Mouse (Mus musculus) megakaryocyte, embryonic 14.5 days (primary cell): Measurements from ENCODE around the gene Runx3. TPM values are rescaled to one million over a fixed set of nuclear protein-coding genes. Genes with fewer than 3 reads are reported as not detected.
A peak's percentile ranks its signal among the peaks of the same experiment; 100 is the strongest.

Experiments
- H3K27me3 ChIP-seq: replicated peaks from 2 replicates; pipeline ENCODE3; 2012; ENCODE audit warnings: inconsistent platforms
- H3K36me3 ChIP-seq: replicated peaks from 2 replicates; pipeline ENCODE3; 2012; ENCODE audit warnings: low read length, inconsistent platforms, mixed read lengths
- H3K4me1 ChIP-seq: 2 replicates; pipeline ENCODE4 v1.6.1; 2012; ENCODE audit warnings: inconsistent platforms
- H3K4me3 ChIP-seq: replicated peaks from 2 replicates; pipeline ENCODE3; 2012; ENCODE audit warnings: moderate library complexity, mild to moderate bottlenecking, inconsistent platforms
- H3K9me3 ChIP-seq: 2 replicates; pipeline ENCODE4 v1.6.1; 2012; ENCODE audit warnings: inconsistent platforms
- FLI1 ChIP-seq: IDR thresholded peaks from 2 replicates; pipeline ENCODE4 v1.6.1; 2012; ENCODE audit warnings: low read length, inconsistent platforms, mixed read lengths
- GATA1 ChIP-seq: IDR thresholded peaks from 3 replicates; pipeline ENCODE4 v1.6.1; 2012; ENCODE audit warnings: mixed read lengths, low read length, inconsistent platforms, borderline replicate concordance
- polyA plus RNA-seq: library from polyadenylated mRNA; stranded (reverse); fragments of >175 nt; gene quantifications from 2 replicates; pipeline ENCODE4 v1.2.3, GENCODE M21; 2012; ENCODE audit warnings: low replicate concordance; ENCODE audit not compliant: insufficient read depth

Gene Runx3
- polyA plus RNA-seq, 1 experiment, result 128 TPM

- H3K4me1 ChIP-seq, result peaks cover 99% of the 10 kb centered on the region
- no peak for TF ChIP-seq FLI1
- TF ChIP-seq GATA1, result no peak
- no peaks in the 10 kb centered on the region for H3K27me3 ChIP-seq
- H3K36me3 ChIP-seq, result peaks cover 72% of the 10 kb centered on the region
- peak overlapping the region; percentile 76 for H3K4me3 ChIP-seq
- H3K9me3 ChIP-seq, result no peaks in the 10 kb centered on the region
Measured at GRCm38 (mm10) chr4:135126385-135126784, 5.9 kb downstream of the Runx3 start.

- Histone ChIP-seq H3K4me1 (peaks cover 99% of the 10 kb centered on the region), H3K36me3 (peaks cover 82% of the 10 kb centered on the region), H3K4me3 (peak overlapping the region; percentile 90), H3K9me3 (no peaks in the 10 kb centered on the region), H3K27me3 (no peaks in the 10 kb centered on the region)
- TF ChIP-seq FLI1 (no peak), GATA1 (no peak)
Measured at GRCm38 (mm10) chr4:135128841-135129520, 8.5 kb downstream of the Runx3 start.

GRCm38 (mm10) chr4:135130156-135130555 is 9.7 kb downstream of the Runx3 start:
- TF ChIP-seq FLI1 (no peak), GATA1 (no peak)

GRCm38 (mm10) chr4:135131145-135131544 is 10.7 kb downstream of the Runx3 start:
- Histone ChIP-seq H3K36me3 (peaks cover 87% of the 10 kb centered on the region), H3K27me3 (no peaks in the 10 kb centered on the region), H3K4me3 (peak overlapping the region; percentile 84), H3K4me1 (peaks cover 100% of the 10 kb centered on the region), H3K9me3 (no peaks in the 10 kb centered on the region)
- no peak for TF ChIP-seq FLI1
- TF ChIP-seq GATA1, result no peak

More at GRCm38 (mm10) chr4:135130156-135130555, 9.7 kb downstream of the Runx3 start:
- peaks cover 99% of the 10 kb centered on the region for H3K4me1 ChIP-seq
- H3K9me3 ChIP-seq, result no peaks in the 10 kb centered on the region
- H3K36me3 ChIP-seq, result peaks cover 84% of the 10 kb centered on the region
- H3K27me3 ChIP-seq, result no peaks in the 10 kb centered on the region
- H3K4me3 ChIP-seq, result peak overlapping the region; percentile 85

GRCm38 (mm10) chr4:135132797-135133196 is 12.3 kb downstream of the Runx3 start:
- H3K9me3 ChIP-seq, result no peaks in the 10 kb centered on the region
- H3K4me1 ChIP-seq, result peaks cover 99% of the 10 kb centered on the region
- peaks cover 86% of the 10 kb centered on the region for H3K36me3 ChIP-seq
- H3K4me3 ChIP-seq, result no peak overlapping the region
- H3K27me3 ChIP-seq, result no peaks in the 10 kb centered on the region
- TF ChIP-seq GATA1, result no peak
- TF ChIP-seq FLI1, result no peak

- Histone ChIP-seq H3K4me1 (peaks cover 99% of the 10 kb centered on the region), H3K36me3 (peaks cover 92% of the 10 kb centered on the region), H3K9me3 (no peaks in the 10 kb centered on the region), H3K4me3 (no peak overlapping the region), H3K27me3 (no peaks in the 10 kb centered on the region)
- TF ChIP-seq GATA1 (no peak), FLI1 (no peak)
Measured at GRCm38 (mm10) chr4:135133711-135134110, 13.3 kb downstream of the Runx3 start.

GRCm38 (mm10) chr4:135135331-135135730 is 14.9 kb downstream of the Runx3 start:
- no peaks in the 10 kb centered on the region for H3K9me3 ChIP-seq
- peaks cover 94% of the 10 kb centered on the region for H3K36me3 ChIP-seq
- TF ChIP-seq GATA1, result no peak
- TF ChIP-seq FLI1, result no peak
- H3K4me3 ChIP-seq, result no peak overlapping the region
- H3K27me3 ChIP-seq, result no peaks in the 10 kb centered on the region
- H3K4me1 ChIP-seq, result peaks cover 99% of the 10 kb centered on the region

- H3K4me1 ChIP-seq, result peaks cover 99% of the 10 kb centered on the region
Measured at GRCm38 (mm10) chr4:135136202-135136601, 15.8 kb downstream of the Runx3 start.

GRCm38 (mm10) chr4:135136612-135137011 is 16.2 kb downstream of the Runx3 start:
- TF ChIP-seq FLI1 (no peak), GATA1 (no peak)
- H3K36me3 ChIP-seq, result peaks cover 96% of the 10 kb centered on the region
- H3K4me1 ChIP-seq, result peaks cover 99% of the 10 kb centered on the region
- no peak overlapping the region for H3K4me3 ChIP-seq
- no peaks in the 10 kb centered on the region for H3K27me3 ChIP-seq
- no peaks in the 10 kb centered on the region for H3K9me3 ChIP-seq

More at GRCm38 (mm10) chr4:135136202-135136601, 15.8 kb downstream of the Runx3 start:
- H3K27me3 ChIP-seq, result no peaks in the 10 kb centered on the region
- TF ChIP-seq GATA1 (no peak), FLI1 (no peak)
- no peak overlapping the region for H3K4me3 ChIP-seq
- H3K36me3 ChIP-seq, result peaks cover 96% of the 10 kb centered on the region
- H3K9me3 ChIP-seq, result no peaks in the 10 kb centered on the region

- TF ChIP-seq GATA1 (no peak), FLI1 (no peak)
- peaks cover 99% of the 10 kb centered on the region for H3K4me1 ChIP-seq
- no peaks in the 10 kb centered on the region for H3K27me3 ChIP-seq
- peaks cover 97% of the 10 kb centered on the region for H3K36me3 ChIP-seq
- H3K4me3 ChIP-seq, result no peak overlapping the region
- no peaks in the 10 kb centered on the region for H3K9me3 ChIP-seq
Measured at GRCm38 (mm10) chr4:135140647-135141515, 20.4 kb downstream of the Runx3 start.
